Mouse (Mus musculus): ENCODE data around the gene Rbm33.

DNA sequence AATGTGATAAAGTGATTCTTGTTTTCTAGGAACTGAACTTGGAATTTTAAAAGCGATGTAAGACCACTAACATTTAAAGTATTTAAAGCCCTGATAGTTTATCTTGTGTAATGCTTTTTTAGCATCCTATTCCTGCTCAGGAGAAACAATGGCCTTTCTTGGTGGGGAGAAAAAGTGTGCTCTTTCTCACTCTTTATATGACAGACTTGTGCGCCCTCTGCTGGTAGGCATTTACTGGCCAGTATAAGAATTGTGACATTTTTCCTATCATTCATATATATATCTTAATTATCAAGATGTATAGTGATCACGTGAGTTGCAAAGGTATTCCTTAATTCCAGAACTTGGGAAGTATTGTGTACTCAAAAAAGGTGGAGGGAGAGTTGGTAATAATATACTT is 71.3 kb downstream of the Rbm33 start:
- no peak for TF ChIP-seq POLR2A (IDR thresholded peaks at IDR 0.05; ENCODE audit: low read depth, low read length)
- no peak for TF ChIP-seq CTCF (conservative IDR thresholded peaks at IDR 0.05; ENCODE audit: insufficient read depth, insufficient read length, low read depth, low read length)
